Mouse (Mus musculus) embryonic facial prominence, embryonic 10.5 days (tissue): ENCODE measurements at regions not wholly inside any gene's neighbourhood (a gene's known extent, or its start where the extent isn't known, plus 50 kb on each side); places are given as distances from the start of the nearest gene placed in this dataset.

ENCODE experiments used
- DNase-seq: peaks from one replicate; pipeline ENCODE4 v3.0.0-alpha.2; 2017; ENCODE audit warnings: low spot score
- H3K27ac ChIP-seq: fragments of 300-500 bp; sonication (generic); replicated peaks from 2 replicates; pipeline ENCODE4 v1.5.1; 2016; ENCODE audit warnings: mild to moderate bottlenecking
- H3K27me3 ChIP-seq: fragments of 300-500 bp; sonication (generic); replicated peaks from 2 replicates; pipeline ENCODE4 v1.6.1; 2016; ENCODE audit warnings: low read depth, mild to moderate bottlenecking; ENCODE audit not compliant: poor library complexity, severe bottlenecking
- H3K36me3 ChIP-seq: fragments of 300-500 bp; sonication (generic); replicated peaks from 2 replicates; pipeline ENCODE4 v1.6.1; 2016; ENCODE audit warnings: mild to moderate bottlenecking, moderate library complexity
- H3K4me1 ChIP-seq: fragments of 300-500 bp; sonication (generic); 2 replicates; pipeline ENCODE4 v1.6.1; 2016
- H3K4me3 ChIP-seq: fragments of 300-500 bp; sonication (generic); 2 replicates; pipeline ENCODE4 v1.5.1; 2016; ENCODE audit warnings: mild to moderate bottlenecking, moderate library complexity
- H3K9me3 ChIP-seq: fragments of 300-500 bp; sonication (generic); 2 replicates; pipeline ENCODE4 v1.6.1; 2016; ENCODE audit warnings: mild to moderate bottlenecking
- WGBS: fragments of 180-500 bp; shearing (Covaris S2); methylation state at CpG from one replicate; pipeline ENCODE4 v1.1.7; 2016; 5-methylcytosine and 5-hydroxymethylcytosine counted together

- DNase-seq, result no peak
- WGBS, result 73% methylated on average over 3 of the region's 3 CpGs
- H3K27ac ChIP-seq, result no peak overlapping the region
- no peaks in the 10 kb centered on the region for H3K27me3 ChIP-seq
- no peaks in the 10 kb centered on the region for H3K36me3 ChIP-seq
- H3K4me1 ChIP-seq, result no peaks in the 10 kb centered on the region
- H3K9me3 ChIP-seq, result no peaks in the 10 kb centered on the region
- no peak overlapping the region for H3K4me3 ChIP-seq
Measured at GRCm38 (mm10) chr4:50291397-50291945, 445.9 kb upstream of the Grin3a start.

DNA sequence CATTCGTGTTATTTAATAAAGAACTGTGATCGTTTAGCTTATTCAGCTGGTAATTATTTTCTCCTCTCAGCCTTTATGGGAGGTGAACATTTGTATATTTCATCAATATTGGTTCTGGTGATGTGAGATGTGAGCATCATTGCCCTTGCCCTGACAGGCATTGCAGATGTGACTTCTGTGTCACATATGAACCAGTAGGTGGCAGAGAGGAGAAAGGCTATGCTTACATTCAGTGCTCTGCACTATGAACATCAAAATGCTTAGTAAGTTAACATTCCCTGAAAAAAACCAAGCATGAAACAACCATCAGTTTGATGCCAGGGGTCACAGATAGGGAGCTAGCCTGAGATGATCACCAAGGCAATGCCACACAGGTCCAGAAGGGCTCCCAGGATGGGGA lies 441.1 kb upstream of the Grin3a start:
- WGBS, result 78% methylated on average over 2 of the region's 2 CpGs
- no peaks in the 10 kb centered on the region for H3K9me3 ChIP-seq
- no peak overlapping the region for H3K4me3 ChIP-seq
- no peak for DNase-seq
- no peak overlapping the region for H3K27ac ChIP-seq
- H3K27me3 ChIP-seq, result no peaks in the 10 kb centered on the region
- no peaks in the 10 kb centered on the region for H3K4me1 ChIP-seq
- H3K36me3 ChIP-seq, result no peaks in the 10 kb centered on the region

- WGBS, result 83% methylated on average over 2 of the region's 2 CpGs
- Histone ChIP-seq H3K4me3 (no peak overlapping the region), H3K27ac (no peak overlapping the region), H3K36me3 (no peaks in the 10 kb centered on the region), H3K27me3 (no peaks in the 10 kb centered on the region), H3K4me1 (no peaks in the 10 kb centered on the region), H3K9me3 (no peaks in the 10 kb centered on the region)
- DNase-seq, result no peak
Measured at GRCm38 (mm10) chr4:50259012-50259601, 413.6 kb upstream of the Grin3a start.

GRCm38 (mm10) chr4:50242042-50242441 lies 396.5 kb upstream of the Grin3a start:
- Histone ChIP-seq H3K36me3 (no peaks in the 10 kb centered on the region), H3K27me3 (no peaks in the 10 kb centered on the region), H3K4me1 (no peaks in the 10 kb centered on the region), H3K9me3 (no peaks in the 10 kb centered on the region), H3K4me3 (no peak overlapping the region), H3K27ac (no peak overlapping the region)
- 71% methylated on average over 1 of the region's 1 CpGs for WGBS
- no peak for DNase-seq

GRCm38 (mm10) chr4:50240951-50241350 lies 395.4 kb upstream of the Grin3a start:
- Histone ChIP-seq H3K36me3 (no peaks in the 10 kb centered on the region), H3K9me3 (no peaks in the 10 kb centered on the region), H3K27ac (no peak overlapping the region), H3K4me1 (no peaks in the 10 kb centered on the region), H3K4me3 (no peak overlapping the region), H3K27me3 (no peaks in the 10 kb centered on the region)
- no peak for DNase-seq
- WGBS, result 89% methylated on average over 2 of the region's 2 CpGs

- no peaks in the 10 kb centered on the region for H3K36me3 ChIP-seq
- H3K4me3 ChIP-seq, result no peak overlapping the region
- H3K27me3 ChIP-seq, result no peaks in the 10 kb centered on the region
- no peaks in the 10 kb centered on the region for H3K4me1 ChIP-seq
- no peak for DNase-seq
- 91% methylated on average over 2 of the region's 2 CpGs for WGBS
- no peaks in the 10 kb centered on the region for H3K9me3 ChIP-seq
- no peak overlapping the region for H3K27ac ChIP-seq
Measured at GRCm38 (mm10) chr4:50239386-50239785, 393.8 kb upstream of the Grin3a start.

- no peaks in the 10 kb centered on the region for H3K4me1 ChIP-seq
- DNase-seq, result no peak
- H3K27me3 ChIP-seq, result no peaks in the 10 kb centered on the region
- H3K9me3 ChIP-seq, result no peaks in the 10 kb centered on the region
- H3K4me3 ChIP-seq, result no peak overlapping the region
- 83% methylated on average over 3 of the region's 3 CpGs for WGBS
- H3K36me3 ChIP-seq, result no peaks in the 10 kb centered on the region
- no peak overlapping the region for H3K27ac ChIP-seq
Measured at GRCm38 (mm10) chr4:50235476-50235875, 389.9 kb upstream of the Grin3a start.

DNA sequence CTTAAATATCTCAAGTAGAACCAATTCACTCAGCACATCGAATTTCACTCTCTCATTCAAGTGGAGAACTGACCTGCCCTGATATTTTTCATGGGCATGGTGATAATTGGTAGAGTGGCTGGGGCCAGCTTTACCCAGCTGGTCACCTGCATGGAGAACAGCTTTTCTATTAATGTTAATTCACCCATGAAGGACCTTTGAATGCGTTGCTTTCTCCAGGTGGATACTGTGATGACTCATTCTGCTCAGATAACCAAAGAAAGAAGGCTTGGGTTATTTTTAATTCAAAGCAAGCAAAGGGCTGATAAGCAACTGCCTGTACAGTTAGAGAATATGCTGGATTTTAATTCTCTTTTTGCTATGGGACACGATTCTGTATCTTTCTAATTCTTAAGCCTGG lies 357.8 kb upstream of the Grin3a start:
- Histone ChIP-seq H3K4me1 (no peaks in the 10 kb centered on the region), H3K27me3 (no peaks in the 10 kb centered on the region), H3K4me3 (no peak overlapping the region), H3K9me3 (no peaks in the 10 kb centered on the region), H3K36me3 (no peaks in the 10 kb centered on the region), H3K27ac (no peak overlapping the region)
- WGBS, result 74% methylated on average over 3 of the region's 3 CpGs
- DNase-seq, result no peak

GRCm38 (mm10) chr4:50177196-50177595 lies 331.7 kb upstream of the Grin3a start:
- H3K27ac ChIP-seq, result no peak overlapping the region
- DNase-seq, result no peak
- H3K9me3 ChIP-seq, result no peaks in the 10 kb centered on the region
- H3K36me3 ChIP-seq, result no peaks in the 10 kb centered on the region
- no peak overlapping the region for H3K4me3 ChIP-seq
- H3K27me3 ChIP-seq, result no peaks in the 10 kb centered on the region
- H3K4me1 ChIP-seq, result no peaks in the 10 kb centered on the region

- Histone ChIP-seq H3K27ac (no peak overlapping the region), H3K4me1 (no peaks in the 10 kb centered on the region), H3K4me3 (no peak overlapping the region), H3K9me3 (no peaks in the 10 kb centered on the region), H3K36me3 (no peaks in the 10 kb centered on the region), H3K27me3 (no peaks in the 10 kb centered on the region)
- no peak for DNase-seq
- WGBS, result 89% methylated on average over 2 of the region's 2 CpGs
Measured at GRCm38 (mm10) chr4:50176656-50177055, 331.1 kb upstream of the Grin3a start.

- H3K4me1 ChIP-seq, result no peaks in the 10 kb centered on the region
- H3K36me3 ChIP-seq, result no peaks in the 10 kb centered on the region
- no peaks in the 10 kb centered on the region for H3K27me3 ChIP-seq
- no peak overlapping the region for H3K4me3 ChIP-seq
- WGBS, result 69% methylated on average over 2 of the region's 2 CpGs
- no peaks in the 10 kb centered on the region for H3K9me3 ChIP-seq
- H3K27ac ChIP-seq, result no peak overlapping the region
- no peak for DNase-seq
Measured at GRCm38 (mm10) chr4:50160893-50161292, 315.3 kb upstream of the Grin3a start.

DNA sequence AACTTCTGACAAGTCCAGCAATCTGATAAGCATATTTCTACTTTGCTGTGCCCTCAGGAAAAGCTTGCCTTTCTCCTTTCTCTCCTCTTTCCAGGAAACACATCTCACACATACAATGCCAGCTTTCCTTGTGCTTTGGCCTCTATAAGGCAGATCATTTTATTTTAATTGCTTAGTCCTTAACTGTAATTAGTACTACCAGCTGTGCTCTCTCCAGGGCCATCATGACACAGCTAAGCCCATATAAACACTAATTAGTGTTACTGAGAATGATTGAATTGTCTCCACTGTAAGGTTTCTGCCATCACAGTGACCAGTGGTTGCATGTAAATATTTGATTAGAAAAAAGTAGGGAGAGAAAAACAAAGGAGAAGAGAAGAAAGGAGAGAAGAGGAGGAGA lies 300.4 kb upstream of the Grin3a start:
- no peak for DNase-seq
- H3K4me1 ChIP-seq, result no peaks in the 10 kb centered on the region
- no peak overlapping the region for H3K4me3 ChIP-seq
- no peaks in the 10 kb centered on the region for H3K36me3 ChIP-seq
- no peak overlapping the region for H3K27ac ChIP-seq
- no peaks in the 10 kb centered on the region for H3K9me3 ChIP-seq
- no peaks in the 10 kb centered on the region for H3K27me3 ChIP-seq

- 89% methylated on average over 1 of the region's 1 CpGs for whole genome bisulfite sequencing
- Histone ChIP-seq H3K9me3 (no peaks in the 10 kb centered on the region), H3K36me3 (no peaks in the 10 kb centered on the region), H3K4me1 (no peaks in the 10 kb centered on the region), H3K4me3 (no peak overlapping the region), H3K27me3 (no peaks in the 10 kb centered on the region), H3K27ac (no peak overlapping the region)
- DNase-seq, result no peak
Measured at GRCm38 (mm10) chr4:50130262-50130661, 284.7 kb upstream of the Grin3a start.

- no peaks in the 10 kb centered on the region for H3K9me3 ChIP-seq
- H3K4me3 ChIP-seq, result no peak overlapping the region
- DNase-seq, result no peak
- no peaks in the 10 kb centered on the region for H3K27me3 ChIP-seq
- H3K36me3 ChIP-seq, result no peaks in the 10 kb centered on the region
- 75% methylated on average over 1 of the region's 1 CpGs for WGBS
- H3K27ac ChIP-seq, result no peak overlapping the region
- H3K4me1 ChIP-seq, result no peaks in the 10 kb centered on the region
Measured at GRCm38 (mm10) chr4:50106557-50106956, 261.0 kb upstream of the Grin3a start.
